Mouse (Mus musculus) cortical plate, adult 2 months (tissue): ENCODE data around the gene 9530053A07Rik.

Source experiments
- CTCF ChIP-seq: fragments of 200-500 bp; IDR thresholded peaks from 2 replicates; pipeline ENCODE4 v1.5.1; 2011; ENCODE audit warnings: mild to moderate bottlenecking, control low read depth, low read length; ENCODE audit not compliant: insufficient read depth; ENCODE audit errors: extremely low read depth
- POLR2A ChIP-seq: fragments of 200-500 bp; IDR thresholded peaks from 2 replicates; pipeline ENCODE4 v1.6.1; 2011; ENCODE audit warnings: mild to moderate bottlenecking, low read length, control low read depth; ENCODE audit not compliant: insufficient read depth; ENCODE audit errors: extremely low read depth

DNA sequence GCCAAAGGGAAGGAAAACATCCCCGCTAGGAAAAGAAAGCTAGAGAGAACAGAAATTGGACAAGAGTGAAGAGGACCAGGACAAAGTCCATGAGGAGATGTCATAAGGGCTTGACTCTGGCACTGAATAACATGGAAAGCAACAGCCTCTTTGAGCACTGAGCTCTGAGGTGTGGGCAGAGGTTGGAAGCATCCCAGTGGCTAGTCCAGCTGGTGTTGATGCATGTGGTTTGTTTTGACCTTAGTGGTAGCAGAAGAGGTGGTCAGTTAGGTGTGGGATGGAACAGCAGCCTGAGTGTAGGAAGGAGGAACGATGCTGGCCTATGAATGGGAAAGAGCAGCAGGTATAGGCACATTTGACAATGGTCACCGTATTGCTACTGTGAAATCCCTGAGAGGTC, 62.2 kb downstream of the 9530053A07Rik start:
- TF ChIP-seq CTCF, result no peak
- no peak for TF ChIP-seq POLR2A
